Mouse (Mus musculus) liver, postnatal 0 days (tissue): ENCODE measurements around the gene Meis2. TPM values are rescaled to one million over a fixed set of nuclear protein-coding genes. Genes with fewer than 3 reads are reported as not detected.
A peak's percentile ranks its signal among the peaks of the same experiment; 100 is the strongest.

ENCODE experiments used
- ATAC-seq: fragments of 200-750 bp; cut with Nextera tagmentation; 2 replicates; pipeline ENCODE4 v1.8.0; 2017; ENCODE audit warnings: mild to moderate bottlenecking, moderate library complexity
- DNase-seq: peaks from one replicate; pipeline ENCODE4 v3.0.0-alpha.2; 2016
- H3K27ac ChIP-seq: fragments of 300-500 bp; sonication (generic); 2 replicates; pipeline ENCODE4 v1.5.1; 2014; ENCODE audit warnings: antibody characterized with exemption, moderate library complexity, mild to moderate bottlenecking, low read depth
- H3K27me3 ChIP-seq: fragments of 300-500 bp; sonication (generic); 2 replicates; pipeline ENCODE4 v1.6.1; 2014; ENCODE audit warnings: low read length, control low read depth, mixed read lengths; ENCODE audit not compliant: insufficient read depth
- H3K36me3 ChIP-seq: fragments of 300-500 bp; sonication (generic); replicated peaks from 2 replicates; pipeline ENCODE4 v1.6.1; 2014; ENCODE audit warnings: mild to moderate bottlenecking, control low read depth, low read length, moderate library complexity, mixed read lengths; ENCODE audit not compliant: insufficient read depth
- H3K4me1 ChIP-seq: fragments of 300-500 bp; sonication (generic); 2 replicates; pipeline ENCODE4 v1.6.1; 2014; ENCODE audit warnings: antibody characterized with exemption, mild to moderate bottlenecking, control low read depth; ENCODE audit not compliant: insufficient read depth
- H3K4me2 ChIP-seq: fragments of 300-500 bp; sonication (generic); 2 replicates; pipeline ENCODE4 v1.6.1; 2014; ENCODE audit warnings: low read depth, mild to moderate bottlenecking, low read length, moderate library complexity, mixed read lengths
- H3K4me3 ChIP-seq: fragments of 300-500 bp; sonication (generic); 2 replicates; pipeline ENCODE4 v1.5.1; 2014; ENCODE audit warnings: low read depth, low read length
- H3K9ac ChIP-seq: fragments of 300-500 bp; sonication (generic); replicated peaks from 2 replicates; pipeline ENCODE4 v1.6.1; 2014; ENCODE audit warnings: mild to moderate bottlenecking, moderate library complexity
- H3K9me3 ChIP-seq: fragments of 300-500 bp; sonication (generic); 2 replicates; pipeline ENCODE4 v1.6.1; 2016; ENCODE audit warnings: mild to moderate bottlenecking, control low read depth, low read length, mixed read lengths
- CTCF ChIP-seq: sonication (generic); IDR thresholded peaks from 2 replicates; pipeline ENCODE4 v1.5.1; 2016; ENCODE audit warnings: antibody characterized with exemption, low read depth
- EP300 ChIP-seq: IDR thresholded peaks from 2 replicates; pipeline ENCODE4 v1.6.1; 2016; ENCODE audit warnings: antibody characterized with exemption, low read depth, mild to moderate bottlenecking
- WGBS: fragments of 180-500 bp; shearing (Covaris S2); extraction: QIAGEN DNeasy Blood & Tissue Kit; methylation state at CpG from one replicate; pipeline ENCODE4 v1.1.7; 2014; ENCODE audit not compliant: insufficient replicate concordance; 5-methylcytosine and 5-hydroxymethylcytosine counted together
- polyA plus RNA-seq: library from polyadenylated mRNA; unstranded; fragments of >200 nt; fragmentation: Nextera tagmentation; extraction: Ambion mirVana; gene quantifications from 2 replicates; pipeline ENCODE4 v1.2.1, GENCODE M21; 2015

Meis2 gene
- polyA plus RNA-seq, 1 experiment from 2014 or later: 2.0 TPM

DNA sequence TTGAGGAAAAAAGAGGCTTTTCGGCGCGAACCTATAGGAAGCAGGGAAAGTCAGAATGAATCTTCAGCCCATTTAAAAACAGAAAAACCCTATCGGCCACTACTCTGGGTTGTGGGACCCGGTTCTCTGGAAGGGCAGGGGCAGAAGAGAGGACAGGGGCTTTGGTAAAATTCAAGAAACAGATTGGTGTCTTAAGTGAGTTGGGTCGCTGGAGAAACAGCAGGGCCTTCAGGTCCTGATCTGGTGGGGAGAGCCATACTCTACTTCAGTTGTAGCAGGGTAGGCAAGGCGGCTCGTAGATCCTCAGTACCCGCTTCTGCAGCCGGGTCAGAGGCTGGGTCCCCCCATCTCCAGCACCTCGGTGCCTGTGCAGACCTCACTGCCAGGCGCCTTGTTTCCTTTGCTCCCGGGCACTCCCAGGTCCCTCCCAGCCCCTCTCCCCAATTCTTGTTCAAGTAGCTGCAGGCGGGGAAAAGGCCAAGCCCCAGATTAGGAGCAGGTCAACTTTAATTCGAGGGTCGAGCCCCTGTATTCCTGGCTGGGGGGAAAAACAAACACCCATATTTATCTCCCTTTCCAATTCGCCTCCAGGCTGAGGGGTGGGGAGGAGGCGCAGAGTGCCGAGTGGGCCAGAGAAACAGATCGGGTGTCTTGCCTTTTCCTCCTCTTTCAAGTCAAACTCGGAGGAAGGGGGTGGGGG, 4.8 kb downstream of the Meis2 start:
- Histone ChIP-seq H3K36me3 (no peaks in the 10 kb centered on the region), H3K9me3 (no peaks in the 10 kb centered on the region), H3K4me2 (peak overlapping the region; percentile 76; the same call in 1 of the 2 replicates), H3K9ac (no peak overlapping the region), H3K27me3 (peaks cover 43% of the 10 kb centered on the region), H3K27ac (no peak overlapping the region), H3K4me1 (peaks cover 3% of the 10 kb centered on the region; the same call in 1 of the 2 replicates), H3K4me3 (peak overlapping the region; percentile 64)
- TF ChIP-seq CTCF (no peak), EP300 (no peak)
- 25% methylated on average over 21 of the region's 21 CpGs for WGBS
- DNase-seq: no peak
- ATAC-seq: no peak

DNA sequence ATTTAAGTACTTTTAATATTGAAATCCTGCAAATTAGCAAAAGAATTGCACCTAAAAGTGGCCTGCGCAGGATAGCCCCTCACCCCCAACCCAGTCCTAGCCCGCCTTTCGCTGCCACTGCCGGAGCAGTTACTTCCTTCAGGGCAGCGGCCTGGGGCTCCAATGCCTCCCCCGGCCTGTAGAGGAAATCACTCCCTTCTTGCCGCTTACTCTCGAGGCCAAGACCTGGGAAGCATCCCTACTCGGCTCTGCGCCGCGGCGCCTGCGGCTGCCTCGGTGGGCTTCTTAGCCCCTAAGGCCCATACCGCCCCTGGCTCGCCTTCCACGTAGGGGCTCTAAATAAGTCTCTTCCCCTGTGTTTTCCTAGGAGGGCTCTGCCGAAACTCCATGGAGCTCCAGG, 5.4 kb downstream of the Meis2 start:
- no peak overlapping the region for H3K27ac ChIP-seq
- H3K9ac ChIP-seq: no peak overlapping the region
- peaks cover 3% of the 10 kb centered on the region; the same call in 1 of the 2 replicates for H3K4me1 ChIP-seq
- 29% methylated on average over 19 of the region's 19 CpGs for WGBS
- ATAC-seq: no peak
- no peaks in the 10 kb centered on the region for H3K9me3 ChIP-seq
- peak overlapping the region; percentile 5; the same call in 1 of the 2 replicates for H3K4me3 ChIP-seq
- DNase-seq: no peak
- H3K36me3 ChIP-seq: no peaks in the 10 kb centered on the region
- H3K4me2 ChIP-seq: peak overlapping the region; percentile 76; the same call in 1 of the 2 replicates
- H3K27me3 ChIP-seq: peaks cover 38% of the 10 kb centered on the region
- no peak for TF ChIP-seq EP300
- TF ChIP-seq CTCF: no peak

DNA sequence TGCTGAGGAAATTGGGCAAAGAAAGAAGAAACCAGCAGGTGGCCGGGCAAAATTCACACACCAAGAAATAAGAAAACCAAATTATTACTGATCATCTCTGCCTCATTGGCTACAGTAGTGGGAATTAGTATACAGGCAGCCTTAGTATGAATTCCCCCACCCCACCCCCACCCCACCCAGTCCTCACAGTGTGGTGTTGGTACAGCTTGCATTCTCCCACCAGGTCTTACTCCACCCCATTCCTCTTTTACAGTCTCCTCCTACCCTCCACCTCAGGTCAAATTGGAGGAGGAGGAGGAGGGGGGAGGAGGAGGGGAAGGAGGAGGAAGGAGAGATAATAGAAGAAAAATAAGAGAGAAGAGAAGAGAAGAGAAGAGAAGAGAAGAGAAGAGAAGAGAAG, 6.0 kb downstream of the Meis2 start:
- Histone ChIP-seq H3K4me1 (peaks cover 3% of the 10 kb centered on the region; the same call in 1 of the 2 replicates), H3K4me3 (no peak overlapping the region), H3K36me3 (no peaks in the 10 kb centered on the region), H3K4me2 (no peak overlapping the region), H3K27me3 (peaks cover 36% of the 10 kb centered on the region), H3K27ac (no peak overlapping the region), H3K9ac (no peak overlapping the region), H3K9me3 (no peaks in the 10 kb centered on the region)
- no peak for DNase-seq
- WGBS: 71% methylated on average over 1 of the region's 1 CpGs
- TF ChIP-seq CTCF: no peak
- no peak for TF ChIP-seq EP300
- ATAC-seq: no peak

DNA sequence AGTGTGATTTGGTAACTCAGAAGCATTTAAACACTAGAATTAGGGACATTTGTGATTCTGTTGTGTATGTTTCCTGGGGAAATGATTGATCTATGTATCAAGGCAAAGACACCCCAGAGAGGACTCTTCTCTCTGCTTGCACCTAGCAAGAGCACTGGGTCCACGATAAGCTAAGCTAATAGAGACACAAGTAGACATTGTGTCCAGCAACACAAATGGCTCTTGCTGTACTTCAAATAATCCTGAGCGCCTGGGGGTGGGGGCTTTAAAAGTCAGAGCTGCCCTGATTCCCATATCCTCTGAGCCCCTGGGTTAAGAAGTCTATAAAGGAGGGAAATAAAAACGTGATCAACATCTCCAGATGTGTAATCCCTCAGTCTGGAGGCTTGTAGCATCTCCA, 6.6 kb downstream of the Meis2 start:
- DNase-seq (no peak), ATAC-seq (no peak)
- WGBS: 52% methylated on average over 3 of the region's 3 CpGs
- Histone ChIP-seq H3K36me3 (no peaks in the 10 kb centered on the region), H3K4me1 (peaks cover 3% of the 10 kb centered on the region; the same call in 1 of the 2 replicates), H3K9me3 (no peaks in the 10 kb centered on the region), H3K4me3 (no peak overlapping the region), H3K27me3 (peaks cover 36% of the 10 kb centered on the region), H3K4me2 (no peak overlapping the region), H3K9ac (no peak overlapping the region), H3K27ac (no peak overlapping the region)
- TF ChIP-seq EP300 (no peak), CTCF (no peak)

DNA sequence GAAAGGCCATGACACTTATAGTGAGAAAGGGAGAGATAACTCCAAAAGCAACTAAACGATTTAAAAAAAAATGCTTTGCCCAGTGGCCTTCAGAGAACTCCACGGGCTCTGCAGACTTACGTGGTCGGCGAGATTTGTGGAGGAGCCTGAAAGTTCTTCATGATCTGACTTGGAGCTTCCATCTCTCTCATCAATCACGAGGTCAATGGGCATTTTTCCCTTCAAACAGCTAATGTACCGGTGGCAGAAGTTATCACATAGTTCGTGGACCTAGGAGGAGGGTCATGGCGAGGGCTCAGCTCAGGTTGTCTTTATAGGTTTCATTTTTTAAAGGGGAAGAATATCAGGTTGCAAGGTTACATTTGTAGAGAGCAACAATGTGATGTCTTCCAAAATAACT, 7.1 kb downstream of the Meis2 start:
- Histone ChIP-seq H3K27ac (no peak overlapping the region), H3K9ac (no peak overlapping the region), H3K4me2 (no peak overlapping the region), H3K4me1 (peaks cover 3% of the 10 kb centered on the region; the same call in 1 of the 2 replicates), H3K9me3 (no peaks in the 10 kb centered on the region), H3K36me3 (no peaks in the 10 kb centered on the region), H3K4me3 (no peak overlapping the region), H3K27me3 (peaks cover 31% of the 10 kb centered on the region)
- ATAC-seq (no peak), DNase-seq (no peak)
- no peak for TF ChIP-seq EP300
- no peak for TF ChIP-seq CTCF
- 60% methylated on average over 9 of the region's 9 CpGs for WGBS

DNA sequence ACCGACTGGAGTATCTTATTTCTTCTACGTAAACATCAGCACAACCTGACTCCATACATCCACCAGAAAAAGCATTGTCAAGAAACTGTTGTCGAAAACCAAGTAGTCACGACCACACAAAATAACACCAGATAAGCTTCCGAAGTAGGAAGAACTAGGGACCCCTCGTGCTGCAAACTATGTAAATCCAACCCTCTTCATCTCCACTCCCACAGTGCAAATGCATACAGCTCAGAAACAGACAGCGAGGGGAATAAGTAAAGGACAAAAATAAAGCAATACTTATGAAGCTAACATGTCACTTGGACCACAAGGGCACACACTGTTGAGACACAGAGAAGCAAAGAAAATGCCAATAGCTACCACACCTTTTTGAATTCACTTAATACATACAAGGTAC, 8.8 kb downstream of the Meis2 start:
- H3K9ac ChIP-seq: no peak overlapping the region
- H3K9me3 ChIP-seq: no peaks in the 10 kb centered on the region

More for the DNA sequence above, 8.8 kb downstream of the Meis2 start:
- no peak for ATAC-seq
- no peak for TF ChIP-seq CTCF
- TF ChIP-seq EP300: no peak
- H3K4me3 ChIP-seq: no peak overlapping the region
- no peaks in the 10 kb centered on the region for H3K36me3 ChIP-seq
- H3K27me3 ChIP-seq: peaks cover 21% of the 10 kb centered on the region
- H3K4me1 ChIP-seq: no peaks in the 10 kb centered on the region
- no peak overlapping the region for H3K27ac ChIP-seq
- no peak for DNase-seq
- 70% methylated on average over 7 of the region's 7 CpGs for WGBS
- no peak overlapping the region for H3K4me2 ChIP-seq
